ENCODE assay signal across 8 mouse cellular contexts in genomic region chr19:41835816-41836215, GRCm38 (mm10). TPM values are rescaled to one million over a fixed set of nuclear protein-coding genes. Genes with fewer than 3 reads are reported as not detected.
DNase-seq lines count a peak whose midpoint lies in the region; ATAC-seq and TF ChIP-seq lines count a peak whose summit lies in the region.

No protein-coding gene starts in this region.

- H3K27me3 ChIP-seq in erythroblast, embryonic 14.5 days (ENCODE audit: control insufficient read depth) = no peaks in the 10 kb centered on the region
- H3K27me3 ChIP-seq in hindbrain, embryonic 15.5 days = no peaks in the 10 kb centered on the region
- no peaks in the 10 kb centered on the region for H3K27me3 ChIP-seq in liver, postnatal 0 days (ENCODE audit: insufficient read depth, low read length)

- intact Hi-C loops in left cerebral cortex, postnatal 36 days (cut with DNase I) = no loop called here

- H3K27ac ChIP-seq in hindbrain, embryonic 15.5 days (replicated peaks) = peak overlapping the region; percentile 64
- H3K27ac ChIP-seq in liver, postnatal 0 days (ENCODE audit: low read depth) = peak overlapping the region; percentile 88

- no peak for TF ChIP-seq CTCF in liver, postnatal 0 days (IDR thresholded peaks at IDR 0.05; ENCODE audit: low read depth)

- 4% methylated on average over 6 of the region's 6 CpGs for WGBS in hindbrain, embryonic 15.5 days
- 4% methylated on average over 6 of the region's 6 CpGs for WGBS in liver, postnatal 0 days (ENCODE audit: insufficient replicate concordance)

- peak overlapping the region; percentile 47 for H3K4me2 ChIP-seq in hindbrain, embryonic 15.5 days
- peak overlapping the region; percentile 49 for H3K4me2 ChIP-seq in liver, postnatal 0 days (ENCODE audit: low read depth, low read length)

- no peaks in the 10 kb centered on the region for H3K9me3 ChIP-seq in erythroblast, embryonic 14.5 days (ENCODE audit: control insufficient read depth, low read length)
- H3K9me3 ChIP-seq in hindbrain, embryonic 15.5 days = no peaks in the 10 kb centered on the region
- no peaks in the 10 kb centered on the region for H3K9me3 ChIP-seq in liver, postnatal 0 days (ENCODE audit: low read length)

- H3K9ac ChIP-seq in hindbrain, embryonic 15.5 days = no peak overlapping the region
- no peak overlapping the region for H3K9ac ChIP-seq in liver, postnatal 0 days (replicated peaks)

- TF ChIP-seq EP300 in liver, postnatal 0 days (IDR thresholded peaks at IDR 0.05; ENCODE audit: low read depth) = peak; percentile 82

- peak; percentile 19 to 33 for DNase-seq in heart, adult 18-20 months
- DNase-seq in heart, adult 8-10 months (ENCODE audit: low spot score) = no peak
- peak; percentile 37 for DNase-seq in Muller cell, postnatal 12 days (ENCODE audit: inconsistent ontology term)
- DNase-seq in liver, postnatal 0 days = peak; percentile 81
- DNase-seq in retina, postnatal 1 day = peak; percentile 83
- DNase-seq in left cerebral cortex, postnatal 36 days (ENCODE audit: low spot score in 2 of 2) = no peak

- peak; percentile 59 for ATAC-seq in hindbrain, embryonic 15.5 days (ENCODE audit: low FRiP score, low read depth)
- peak; percentile 64 for ATAC-seq in liver, postnatal 0 days

- peaks cover 9% of the 10 kb centered on the region for H3K36me3 ChIP-seq in erythroblast, embryonic 14.5 days (ENCODE audit: control insufficient read depth)
- no peaks in the 10 kb centered on the region for H3K36me3 ChIP-seq in hindbrain, embryonic 15.5 days
- H3K36me3 ChIP-seq in liver, postnatal 0 days (replicated peaks; ENCODE audit: insufficient read depth, low read length) = no peaks in the 10 kb centered on the region

- peak overlapping the region; percentile 56 for H3K4me3 ChIP-seq in erythroblast, embryonic 14.5 days (replicated peaks)
- H3K4me3 ChIP-seq in hindbrain, embryonic 15.5 days = peak overlapping the region; percentile 15
- H3K4me3 ChIP-seq in liver, postnatal 0 days (ENCODE audit: low read depth, low read length) = peak overlapping the region; percentile 19; the same call in 1 of the 2 replicates

- peaks cover 92% of the 10 kb centered on the region for H3K4me1 ChIP-seq in erythroblast, embryonic 14.5 days (ENCODE audit: control insufficient read depth)
- H3K4me1 ChIP-seq in hindbrain, embryonic 15.5 days (replicated peaks) = peaks cover 41% of the 10 kb centered on the region
- H3K4me1 ChIP-seq in liver, postnatal 0 days (ENCODE audit: insufficient read depth) = peaks cover 60% of the 10 kb centered on the region

RNA-seq across cellular contexts. Expression of gene Frat1, which starts 6.0 kb away (rescaled TPM):
- 1 to 10 TPM; 1.7 to 2.5 TPM for total RNA-seq in heart, adult 18-20 months (2021)
- total RNA-seq in heart, adult 8-10 months (2022) = 1 to 10 TPM; 1.9 to 4.5 (median 3.4) TPM
- polyA plus RNA-seq in erythroblast, embryonic 14.5 days (2012) = 2.3 and 2.8 TPM in 2 replicates
- 19.1 and 21.1 TPM in 2 replicates for polyA plus RNA-seq in hindbrain, embryonic 15.5 days (2015; fragmentation: Nextera tagmentation; extraction: Ambion mirVana)
- polyA plus RNA-seq in liver, postnatal 0 days (2015; fragmentation: Nextera tagmentation; extraction: Ambion mirVana) = 7.8 and 8.1 TPM in 2 replicates
- total RNA-seq in left cerebral cortex, postnatal 36 days (2021) = 10 to 100 TPM; 15.5 to 17.6 TPM

RNA-seq across cellular contexts. Expression of gene Frat2, which starts 12.1 kb away (rescaled TPM):
- 1 to 10 TPM; 2.5 to 3.3 TPM for total RNA-seq in heart, adult 18-20 months (2021)
- total RNA-seq in heart, adult 8-10 months (2022) = 1 to 10 TPM; 2.2 to 4.6 (median 2.5) TPM
- polyA plus RNA-seq in erythroblast, embryonic 14.5 days (2012) = 8.4 and 10.4 TPM in 2 replicates
- polyA plus RNA-seq in hindbrain, embryonic 15.5 days (2015; fragmentation: Nextera tagmentation; extraction: Ambion mirVana) = 6.7 and 8.1 TPM in 2 replicates
- 3.3 and 3.7 TPM in 2 replicates for polyA plus RNA-seq in liver, postnatal 0 days (2015; fragmentation: Nextera tagmentation; extraction: Ambion mirVana)
- 10 to 100 TPM in 1 of 2 experiments, 1 to 10 TPM in 1; 7.6 to 10.2 TPM for total RNA-seq in left cerebral cortex, postnatal 36 days (2021)

RNA-seq across cellular contexts. Expression of gene Arhgap19, which starts 34.0 kb away (rescaled TPM):
- total RNA-seq in heart, adult 18-20 months (2021) = 1 to 10 TPM; 2.0 to 2.6 TPM
- total RNA-seq in heart, adult 8-10 months (2022) = 1 to 10 TPM; 1.6 to 2.6 (median 2.0) TPM
- 0.49 and 0.65 TPM in 2 replicates for polyA plus RNA-seq in erythroblast, embryonic 14.5 days (2012)
- polyA plus RNA-seq in hindbrain, embryonic 15.5 days (2015; fragmentation: Nextera tagmentation; extraction: Ambion mirVana) = 5.8 and 6.6 TPM in 2 replicates
- polyA plus RNA-seq in liver, postnatal 0 days (2015; fragmentation: Nextera tagmentation; extraction: Ambion mirVana) = 10.5 and 12.9 TPM in 2 replicates
- 1 to 10 TPM; 2.7 to 3.4 TPM for total RNA-seq in left cerebral cortex, postnatal 36 days (2021)

Comparison
In these comparisons a context has a peak if more than half of its experiments do, and no peak if none do; other contexts are left out.
1. DNase-seq: peak in heart, adult 18-20 months (2 of 2), Muller cell, postnatal 12 days (single experiment), liver, postnatal 0 days (single experiment) and retina, postnatal 1 day (single experiment); none in heart, adult 8-10 months (single experiment) and left cerebral cortex, postnatal 36 days (0 of 2).
2. Peak in every context shown above with its lines, with median percentiles within 50 percentile points of each other: H3K4me3 ChIP-seq.